Mouse (Mus musculus): ENCODE data around the gene Cox15.

GRCm38 (mm10) chr19:43747877-43748276, 4.9 kb downstream of the Cox15 start:
- no peak for TF ChIP-seq ZNF384 (IDR thresholded peaks at IDR 0.05; ENCODE audit: low read depth, low read length)
- no peak for TF ChIP-seq ZC3H11A (IDR thresholded peaks at IDR 0.05; ENCODE audit: borderline replicate concordance, low read depth, low read length)
